Mouse (Mus musculus) liver, embryonic 11.5 days (tissue): ENCODE data around the gene Kirrel3. TPM values are rescaled to one million over a fixed set of nuclear protein-coding genes. Genes with fewer than 3 reads are reported as not detected.

Experiments used
- ATAC-seq: fragments of 200-750 bp; cut with Nextera tagmentation; replicated peaks from 2 replicates; pipeline ENCODE4 v1.8.0; 2017; ENCODE audit warnings: moderate number of reproducible peaks, mild to moderate bottlenecking, moderate TSS enrichment, moderate library complexity; ENCODE audit not compliant: low FRiP score
- DNase-seq: peaks from one replicate; pipeline ENCODE4 v3.0.0-alpha.2; 2017; ENCODE audit warnings: low spot score
- H3K27ac ChIP-seq: fragments of 300-500 bp; sonication (generic); 2 replicates; pipeline ENCODE4 v1.5.1; 2014; ENCODE audit warnings: mild to moderate bottlenecking, low read depth, low read length, control low read depth
- H3K27me3 ChIP-seq: fragments of 300-500 bp; sonication (generic); replicated peaks from 2 replicates; pipeline ENCODE4 v1.6.1; 2014; ENCODE audit warnings: low read length, mixed read lengths; ENCODE audit not compliant: control insufficient read depth, insufficient read depth
- H3K36me3 ChIP-seq: fragments of 300-500 bp; sonication (generic); 2 replicates; pipeline ENCODE4 v1.6.1; 2014; ENCODE audit warnings: mild to moderate bottlenecking, low read length, moderate library complexity, mixed read lengths; ENCODE audit not compliant: control insufficient read depth, insufficient read depth
- H3K4me1 ChIP-seq: fragments of 300-500 bp; sonication (generic); replicated peaks from 2 replicates; pipeline ENCODE4 v1.6.1; 2014; ENCODE audit warnings: low read length, mixed read lengths; ENCODE audit not compliant: control insufficient read depth, insufficient read depth
- H3K4me2 ChIP-seq: fragments of 300-500 bp; sonication (generic); 2 replicates; pipeline ENCODE4 v1.6.1; 2014; ENCODE audit warnings: mild to moderate bottlenecking, control low read depth, moderate library complexity
- H3K4me3 ChIP-seq: fragments of 300-500 bp; sonication (generic); 2 replicates; pipeline ENCODE4 v1.5.1; 2014; ENCODE audit warnings: low read depth, low read length, control low read depth
- H3K9ac ChIP-seq: fragments of 300-500 bp; sonication (generic); 2 replicates; pipeline ENCODE4 v1.6.1; 2014; ENCODE audit warnings: low read depth, low read length, control low read depth
- H3K9me3 ChIP-seq: fragments of 300-500 bp; sonication (generic); 2 replicates; pipeline ENCODE4 v1.6.1; 2016; ENCODE audit warnings: low read length, inconsistent platforms, mixed read lengths; ENCODE audit not compliant: control insufficient read depth
- WGBS: fragments of 180-500 bp; shearing (Covaris S2); extraction: QIAGEN DNeasy Blood & Tissue Kit; methylation state at CpG from one replicate; pipeline ENCODE4 v1.1.7; 2014; 5-methylcytosine and 5-hydroxymethylcytosine counted together
- polyA plus RNA-seq: library from polyadenylated mRNA; unstranded; fragments of >200 nt; fragmentation: Nextera tagmentation; extraction: Ambion mirVana; gene quantifications from 2 replicates; pipeline ENCODE4 v1.2.1, GENCODE M21; 2014

Gene Kirrel3
- polyA plus RNA-seq, 1 experiment from 2014 or later: 0.77 TPM

GRCm38 (mm10) chr9:34912273-34912972 lies 426.7 kb downstream of the Kirrel3 start:
- no peak overlapping the region for H3K27ac ChIP-seq
- no peak overlapping the region for H3K9ac ChIP-seq
- no peak for ATAC-seq
- H3K4me3 ChIP-seq: no peak overlapping the region
- DNase-seq: no peak
- H3K9me3 ChIP-seq: no peaks in the 10 kb centered on the region
- 79% methylated on average over 2 of the region's 2 CpGs for WGBS
- no peaks in the 10 kb centered on the region for H3K36me3 ChIP-seq
- H3K4me1 ChIP-seq: no peaks in the 10 kb centered on the region
- no peaks in the 10 kb centered on the region for H3K27me3 ChIP-seq
- no peak overlapping the region for H3K4me2 ChIP-seq

GRCm38 (mm10) chr9:34912996-34913395 lies 427.3 kb downstream of the Kirrel3 start:
- ATAC-seq (no peak), DNase-seq (peak; percentile 47)
- H3K27ac ChIP-seq: no peak overlapping the region
- no peaks in the 10 kb centered on the region for H3K36me3 ChIP-seq
- no peak overlapping the region for H3K9ac ChIP-seq
- no peaks in the 10 kb centered on the region for H3K27me3 ChIP-seq
- no peaks in the 10 kb centered on the region for H3K4me1 ChIP-seq
- WGBS: 8% methylated on average over 5 of the region's 5 CpGs
- no peak overlapping the region for H3K4me3 ChIP-seq
- H3K4me2 ChIP-seq: no peak overlapping the region
- no peaks in the 10 kb centered on the region for H3K9me3 ChIP-seq

GRCm38 (mm10) chr9:34918976-34919375 lies 433.3 kb downstream of the Kirrel3 start:
- Histone ChIP-seq H3K27ac (no peak overlapping the region), H3K4me1 (no peaks in the 10 kb centered on the region), H3K36me3 (no peaks in the 10 kb centered on the region), H3K9me3 (no peaks in the 10 kb centered on the region), H3K4me3 (no peak overlapping the region), H3K27me3 (no peaks in the 10 kb centered on the region), H3K4me2 (no peak overlapping the region), H3K9ac (no peak overlapping the region)
- no peak for DNase-seq
- no peak for ATAC-seq
- 93% methylated on average over 5 of the region's 5 CpGs for WGBS

GRCm38 (mm10) chr9:34920116-34920515 lies 434.4 kb downstream of the Kirrel3 start:
- Histone ChIP-seq H3K4me3 (no peak overlapping the region), H3K36me3 (no peaks in the 10 kb centered on the region), H3K4me2 (no peak overlapping the region), H3K27ac (no peak overlapping the region), H3K4me1 (no peaks in the 10 kb centered on the region), H3K27me3 (no peaks in the 10 kb centered on the region), H3K9me3 (no peaks in the 10 kb centered on the region), H3K9ac (no peak overlapping the region)
- ATAC-seq (no peak), DNase-seq (no peak)
- 73% methylated on average over 3 of the region's 3 CpGs for WGBS

- Histone ChIP-seq H3K4me3 (no peak overlapping the region), H3K27me3 (no peaks in the 10 kb centered on the region), H3K4me1 (no peaks in the 10 kb centered on the region), H3K36me3 (no peaks in the 10 kb centered on the region), H3K9ac (no peak overlapping the region), H3K27ac (no peak overlapping the region), H3K4me2 (no peak overlapping the region), H3K9me3 (no peaks in the 10 kb centered on the region)
- DNase-seq (no peak), ATAC-seq (no peak)
- 79% methylated on average over 1 of the region's 1 CpGs for WGBS
Observed at GRCm38 (mm10) chr9:34921941-34922340, 436.2 kb downstream of the Kirrel3 start.

- Histone ChIP-seq H3K27ac (no peak overlapping the region), H3K4me2 (no peak overlapping the region), H3K9me3 (no peaks in the 10 kb centered on the region), H3K9ac (no peak overlapping the region), H3K4me3 (no peak overlapping the region), H3K36me3 (no peaks in the 10 kb centered on the region), H3K27me3 (no peaks in the 10 kb centered on the region), H3K4me1 (no peaks in the 10 kb centered on the region)
- WGBS: 70% methylated on average over 6 of the region's 6 CpGs
- ATAC-seq: no peak
- DNase-seq: no peak
Observed at GRCm38 (mm10) chr9:34922716-34923115, 437.0 kb downstream of the Kirrel3 start.

- Histone ChIP-seq H3K36me3 (no peaks in the 10 kb centered on the region), H3K4me3 (no peak overlapping the region), H3K9me3 (no peaks in the 10 kb centered on the region), H3K4me2 (no peak overlapping the region), H3K27me3 (no peaks in the 10 kb centered on the region), H3K9ac (no peak overlapping the region), H3K4me1 (no peaks in the 10 kb centered on the region), H3K27ac (no peak overlapping the region)
- ATAC-seq: no peak
- DNase-seq: no peak
- 82% methylated on average over 14 of the region's 14 CpGs for WGBS
Observed at GRCm38 (mm10) chr9:34923134-34923931, 437.6 kb downstream of the Kirrel3 start.

- 71% methylated on average over 5 of the region's 5 CpGs for WGBS
- Histone ChIP-seq H3K9ac (no peak overlapping the region), H3K27ac (no peak overlapping the region), H3K4me1 (no peaks in the 10 kb centered on the region), H3K9me3 (no peaks in the 10 kb centered on the region), H3K27me3 (no peaks in the 10 kb centered on the region), H3K4me2 (no peak overlapping the region), H3K36me3 (no peaks in the 10 kb centered on the region), H3K4me3 (no peak overlapping the region)
- ATAC-seq (no peak), DNase-seq (no peak)
Observed at GRCm38 (mm10) chr9:34925616-34926015, 439.9 kb downstream of the Kirrel3 start.

GRCm38 (mm10) chr9:34930371-34930770 lies 444.7 kb downstream of the Kirrel3 start:
- no peaks in the 10 kb centered on the region for H3K9me3 ChIP-seq
- 54% methylated on average over 1 of the region's 1 CpGs for WGBS
- no peak overlapping the region for H3K27ac ChIP-seq
- no peaks in the 10 kb centered on the region for H3K27me3 ChIP-seq
- no peaks in the 10 kb centered on the region for H3K36me3 ChIP-seq
- no peaks in the 10 kb centered on the region for H3K4me1 ChIP-seq
- DNase-seq (no peak), ATAC-seq (no peak)
- no peak overlapping the region for H3K9ac ChIP-seq
- H3K4me3 ChIP-seq: no peak overlapping the region
- H3K4me2 ChIP-seq: no peak overlapping the region
